Mouse (Mus musculus): ENCODE data around the gene Cope. TPM values are rescaled to one million over a fixed set of nuclear protein-coding genes. Genes with fewer than 3 reads are reported as not detected.

Cope gene
- polyA plus RNA-seq, 1 experiment = 34.2 TPM

GRCm38 (mm10) chr8:70286737-70287136, 15.6 kb upstream of the Cope start:
- Histone ChIP-seq H3K9me3 (ENCODE audit: control insufficient read depth, low read length) (peaks cover 7% of the 10 kb centered on the region), H3K36me3 (ENCODE audit: control insufficient read depth) (peaks cover 11% of the 10 kb centered on the region), H3K4me1 (ENCODE audit: control insufficient read depth) (peaks cover 18% of the 10 kb centered on the region), H3K4me3 (replicated peaks) (no peak overlapping the region), H3K27me3 (ENCODE audit: control insufficient read depth) (peaks cover 22% of the 10 kb centered on the region)
- TF ChIP-seq TAL1 (IDR thresholded peaks at IDR 0.05; ENCODE audit: low read length) (no peak), GATA1 (IDR thresholded peaks at IDR 0.05; ENCODE audit: low read length) (no peak)

- H3K4me3 ChIP-seq (replicated peaks) = no peak overlapping the region
- no peaks in the 10 kb centered on the region for H3K9me3 ChIP-seq (ENCODE audit: control insufficient read depth, low read length)
- H3K27me3 ChIP-seq (ENCODE audit: control insufficient read depth) = no peaks in the 10 kb centered on the region
- peaks cover 75% of the 10 kb centered on the region for H3K36me3 ChIP-seq (ENCODE audit: control insufficient read depth)
- TF ChIP-seq GATA1 (IDR thresholded peaks at IDR 0.05; ENCODE audit: low read length) (no peak), TAL1 (IDR thresholded peaks at IDR 0.05; ENCODE audit: low read length) (no peak)
- no peaks in the 10 kb centered on the region for H3K4me1 ChIP-seq (ENCODE audit: control insufficient read depth)
These were observed 8.3 kb upstream of the Cope start for GRCm38 (mm10) chr8:70293988-70294405.

- H3K4me1 ChIP-seq (ENCODE audit: control insufficient read depth) = peaks cover 37% of the 10 kb centered on the region
- no peaks in the 10 kb centered on the region for H3K9me3 ChIP-seq (ENCODE audit: control insufficient read depth, low read length)
- TF ChIP-seq TAL1 (IDR thresholded peaks at IDR 0.05; ENCODE audit: low read length) = no peak
- no peak for TF ChIP-seq GATA1 (IDR thresholded peaks at IDR 0.05; ENCODE audit: low read length)
- peaks cover 64% of the 10 kb centered on the region for H3K36me3 ChIP-seq (ENCODE audit: control insufficient read depth)
- peak overlapping the region; percentile 32 for H3K4me3 ChIP-seq (replicated peaks)
- no peaks in the 10 kb centered on the region for H3K27me3 ChIP-seq (ENCODE audit: control insufficient read depth)
These were observed 1.4 kb upstream of the Cope start for GRCm38 (mm10) chr8:70300881-70301280.

GRCm38 (mm10) chr8:70302901-70303300, 583 bp downstream of the Cope start:
- peak overlapping the region; percentile 70 for H3K4me3 ChIP-seq (replicated peaks)
- H3K9me3 ChIP-seq (ENCODE audit: control insufficient read depth, low read length) = no peaks in the 10 kb centered on the region
- H3K36me3 ChIP-seq (ENCODE audit: control insufficient read depth) = peaks cover 64% of the 10 kb centered on the region
- TF ChIP-seq GATA1 (IDR thresholded peaks at IDR 0.05; ENCODE audit: low read length) (no peak), TAL1 (IDR thresholded peaks at IDR 0.05; ENCODE audit: low read length) (no peak)
- H3K27me3 ChIP-seq (ENCODE audit: control insufficient read depth) = no peaks in the 10 kb centered on the region
- peaks cover 37% of the 10 kb centered on the region for H3K4me1 ChIP-seq (ENCODE audit: control insufficient read depth)

- TF ChIP-seq GATA1 (IDR thresholded peaks at IDR 0.05; ENCODE audit: low read length) (no peak), TAL1 (IDR thresholded peaks at IDR 0.05; ENCODE audit: low read length) (no peak)
- Histone ChIP-seq H3K36me3 (ENCODE audit: control insufficient read depth) (peaks cover 91% of the 10 kb centered on the region), H3K27me3 (ENCODE audit: control insufficient read depth) (no peaks in the 10 kb centered on the region), H3K9me3 (ENCODE audit: control insufficient read depth, low read length) (no peaks in the 10 kb centered on the region), H3K4me1 (ENCODE audit: control insufficient read depth) (peaks cover 7% of the 10 kb centered on the region), H3K4me3 (replicated peaks) (no peak overlapping the region)
These were observed 7.0 kb downstream of the Cope start for GRCm38 (mm10) chr8:70309311-70309710.

GRCm38 (mm10) chr8:70313399-70313798, 11.1 kb downstream of the Cope start:
- peaks cover 16% of the 10 kb centered on the region for H3K4me1 ChIP-seq (ENCODE audit: control insufficient read depth)
- H3K36me3 ChIP-seq (ENCODE audit: control insufficient read depth) = peaks cover 50% of the 10 kb centered on the region
- peaks cover 35% of the 10 kb centered on the region for H3K27me3 ChIP-seq (ENCODE audit: control insufficient read depth)
- no peaks in the 10 kb centered on the region for H3K9me3 ChIP-seq (ENCODE audit: control insufficient read depth, low read length)
- no peak for TF ChIP-seq GATA1 (IDR thresholded peaks at IDR 0.05; ENCODE audit: low read length)
- no peak for TF ChIP-seq TAL1 (IDR thresholded peaks at IDR 0.05; ENCODE audit: low read length)
- H3K4me3 ChIP-seq (replicated peaks) = no peak overlapping the region

GRCm38 (mm10) chr8:70315624-70316510, 13.5 kb downstream of the Cope start, which contains the start of gene Cers1:
TSS of gene Cers1 (plus strand) at chr8:70315775.
- peaks cover 29% of the 10 kb centered on the region for H3K36me3 ChIP-seq (ENCODE audit: control insufficient read depth)
- peaks cover 16% of the 10 kb centered on the region for H3K4me1 ChIP-seq (ENCODE audit: control insufficient read depth)
- peak within 1 kb of the TSS; percentile 53 for H3K4me3 ChIP-seq (replicated peaks)
- peaks cover 37% of the 10 kb centered on the region for H3K27me3 ChIP-seq (ENCODE audit: control insufficient read depth)
- no peak for TF ChIP-seq GATA1 (IDR thresholded peaks at IDR 0.05; ENCODE audit: low read length)
- TF ChIP-seq TAL1 (IDR thresholded peaks at IDR 0.05; ENCODE audit: low read length) = no peak
- no peaks in the 10 kb centered on the region for H3K9me3 ChIP-seq (ENCODE audit: control insufficient read depth, low read length)

- no peak for TF ChIP-seq GATA1 (IDR thresholded peaks at IDR 0.05; ENCODE audit: low read length)
- no peak for TF ChIP-seq TAL1 (IDR thresholded peaks at IDR 0.05; ENCODE audit: low read length)
- Histone ChIP-seq H3K36me3 (ENCODE audit: control insufficient read depth) (peaks cover 19% of the 10 kb centered on the region), H3K4me1 (ENCODE audit: control insufficient read depth) (peaks cover 16% of the 10 kb centered on the region), H3K4me3 (replicated peaks) (no peak overlapping the region), H3K27me3 (ENCODE audit: control insufficient read depth) (peaks cover 37% of the 10 kb centered on the region), H3K9me3 (ENCODE audit: control insufficient read depth, low read length) (no peaks in the 10 kb centered on the region)
These were observed 14.5 kb downstream of the Cope start for GRCm38 (mm10) chr8:70316511-70317504.
